Mouse (Mus musculus): ENCODE data around the gene Pdk4. TPM values are rescaled to one million over a fixed set of nuclear protein-coding genes. Genes with fewer than 3 reads are reported as not detected.

Pdk4 gene
- polyA plus RNA-seq, 1 experiment from 2014 or later = 0.69 TPM

- Histone ChIP-seq H3K9me3 (no peaks in the 10 kb centered on the region), H3K4me1 (peaks cover 20% of the 10 kb centered on the region), H3K36me3 (no peaks in the 10 kb centered on the region), H3K27ac (replicated peaks) (no peak overlapping the region), H3K27me3 (no peaks in the 10 kb centered on the region), H3K9ac (replicated peaks) (no peak overlapping the region), H3K4me3 (no peak overlapping the region), H3K4me2 (replicated peaks) (no peak overlapping the region; the same call in 1 of the 2 replicates)
- ATAC-seq (ENCODE audit: low FRiP score, low read depth) = no peak
- 23% methylated on average over 13 of the region's 13 CpGs for WGBS
Measured at GRCm38 (mm10) chr6:5443104-5443863, 52.8 kb downstream of the Pdk4 start.

- Histone ChIP-seq H3K4me3 (no peak overlapping the region), H3K9me3 (no peaks in the 10 kb centered on the region), H3K4me1 (peaks cover 17% of the 10 kb centered on the region), H3K9ac (replicated peaks) (no peak overlapping the region), H3K36me3 (no peaks in the 10 kb centered on the region), H3K27me3 (no peaks in the 10 kb centered on the region), H3K27ac (replicated peaks) (no peak overlapping the region), H3K4me2 (replicated peaks) (no peak overlapping the region; the same call in 1 of the 2 replicates)
- WGBS = 7% methylated on average over 12 of the region's 14 CpGs
- ATAC-seq (ENCODE audit: low FRiP score, low read depth) = no peak; the same call in 1 of the 2 replicates
Measured at GRCm38 (mm10) chr6:5442316-5443085, 53.6 kb downstream of the Pdk4 start.

DNA sequence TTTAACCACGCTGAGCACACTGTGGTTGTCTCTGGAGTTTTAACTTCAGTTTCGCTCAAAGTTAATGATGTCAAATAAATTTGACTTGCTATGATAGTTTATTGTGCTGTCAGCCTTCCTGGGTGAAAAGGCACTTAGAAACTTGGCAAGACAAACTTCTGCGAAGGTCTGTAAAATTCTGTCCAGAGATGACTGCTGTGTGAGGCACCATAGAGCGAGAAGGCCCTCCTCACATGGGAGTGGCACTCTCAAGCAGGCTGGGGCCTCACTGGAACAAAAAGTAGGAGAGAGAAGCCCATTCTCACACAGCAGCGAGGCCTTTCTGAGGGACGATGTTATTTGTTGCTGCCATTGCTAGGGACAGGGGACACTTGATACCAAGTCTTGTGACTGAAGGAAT lies 54.9 kb downstream of the Pdk4 start:
- no peaks in the 10 kb centered on the region for H3K36me3 ChIP-seq
- H3K9ac ChIP-seq (replicated peaks) = no peak overlapping the region
- no peak overlapping the region for H3K4me3 ChIP-seq
- no peaks in the 10 kb centered on the region for H3K27me3 ChIP-seq
- no peaks in the 10 kb centered on the region for H3K9me3 ChIP-seq
- no peak for ATAC-seq (ENCODE audit: low FRiP score, low read depth)
- H3K27ac ChIP-seq (replicated peaks) = no peak overlapping the region
- H3K4me2 ChIP-seq (replicated peaks) = no peak overlapping the region
- WGBS = 92% methylated on average over 6 of the region's 6 CpGs
- H3K4me1 ChIP-seq = peaks cover 11% of the 10 kb centered on the region

GRCm38 (mm10) chr6:5437757-5438156 lies 58.4 kb downstream of the Pdk4 start:
- Histone ChIP-seq H3K4me1 (peaks cover 5% of the 10 kb centered on the region), H3K9me3 (no peaks in the 10 kb centered on the region), H3K9ac (replicated peaks) (no peak overlapping the region), H3K27ac (replicated peaks) (no peak overlapping the region), H3K27me3 (no peaks in the 10 kb centered on the region), H3K36me3 (no peaks in the 10 kb centered on the region), H3K4me3 (no peak overlapping the region), H3K4me2 (replicated peaks) (no peak overlapping the region)
- 51% methylated on average over 4 of the region's 4 CpGs for WGBS
- ATAC-seq (ENCODE audit: low FRiP score, low read depth) = no peak

DNA sequence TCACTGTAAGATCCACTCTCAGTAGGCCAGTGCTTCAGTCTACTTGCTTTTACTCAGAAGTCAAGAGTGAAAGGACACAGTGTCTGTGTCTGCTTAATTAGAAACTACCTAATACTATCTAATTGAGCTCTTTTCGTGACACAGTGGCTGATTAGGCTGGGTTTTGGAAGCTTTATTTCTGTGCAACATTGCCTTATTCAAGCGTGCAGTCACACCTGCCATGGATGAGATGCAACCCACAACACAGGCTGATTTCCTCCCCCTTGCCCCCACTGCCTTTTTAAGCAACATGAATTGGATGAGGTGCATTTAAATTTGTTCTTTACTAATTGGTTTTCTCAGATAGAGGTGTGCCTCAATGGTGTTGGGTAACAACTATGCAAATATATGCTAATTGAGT lies 62.2 kb downstream of the Pdk4 start:
- Histone ChIP-seq H3K9ac (replicated peaks) (no peak overlapping the region), H3K27ac (replicated peaks) (no peak overlapping the region), H3K4me3 (no peak overlapping the region), H3K4me2 (replicated peaks) (no peak overlapping the region), H3K27me3 (no peaks in the 10 kb centered on the region), H3K4me1 (peaks cover 2% of the 10 kb centered on the region; the same call in 1 of the 2 replicates), H3K36me3 (no peaks in the 10 kb centered on the region), H3K9me3 (no peaks in the 10 kb centered on the region)
- 76% methylated on average over 2 of the region's 2 CpGs for WGBS
- ATAC-seq (ENCODE audit: low FRiP score, low read depth) = no peak

Other genes with a start within 250 kb of the Pdk4 start
- gene Pon3, start 240.0 kb downstream of the Pdk4 start, polyA plus RNA-seq (2016; fragmentation: Nextera tagmentation; extraction: Ambion mirVana) = 4.9 and 5.9 TPM in 2 replicates
- 29.8 and 31.9 TPM in 2 replicates for gene Pon2, start 197.9 kb downstream of the Pdk4 start, polyA plus RNA-seq (2016; fragmentation: Nextera tagmentation; extraction: Ambion mirVana)
- 15.3 and 21.5 TPM in 2 replicates for gene Asb4, start 112.9 kb downstream of the Pdk4 start, polyA plus RNA-seq (2016; fragmentation: Nextera tagmentation; extraction: Ambion mirVana)
- 2.9 and 3.4 TPM in 2 replicates for gene Dync1i1, start 229.3 kb upstream of the Pdk4 start, polyA plus RNA-seq (2016; fragmentation: Nextera tagmentation; extraction: Ambion mirVana)

Measured in midbrain, embryonic 12.5 days (tissue).